In genomic region chr17:26781610-26782043, GRCm38 (mm10) we compare ENCODE assay signal across 8 mouse cellular contexts. TPM values are rescaled to one million over a fixed set of nuclear protein-coding genes. Genes with fewer than 3 reads are reported as not detected.
DNase-seq lines count a peak whose midpoint lies in the region; ATAC-seq lines count a peak whose summit lies in the region.

No protein-coding gene starts in this region.

- peak overlapping the region; percentile 86 for H3K9ac ChIP-seq in heart, embryonic 13.5 days
- peak overlapping the region; percentile 82 for H3K9ac ChIP-seq in embryonic facial prominence, embryonic 14.5 days (ENCODE audit: low read depth, low read length)
- peak overlapping the region; percentile 69 for H3K9ac ChIP-seq in kidney, embryonic 14.5 days (ENCODE audit: low read depth, low read length)
- H3K9ac ChIP-seq in midbrain, embryonic 11.5 days (ENCODE audit: low read length) = peak overlapping the region; percentile 79

- DNase-seq in heart, postnatal 4 days = no peak
- DNase-seq in embryonic facial prominence, embryonic 14.5 days (ENCODE audit: low spot score) = no peak
- no peak for DNase-seq in midbrain, embryonic 11.5 days (ENCODE audit: low spot score, missing footprints)
- DNase-seq in gastrocnemius, adult 18-20 months (ENCODE audit: low spot score) = no peak
- no peak for DNase-seq in cerebellum, adult 9-10 months

- H3K36me3 ChIP-seq in heart, embryonic 13.5 days = peaks cover 33% of the 10 kb centered on the region
- peaks cover 30% of the 10 kb centered on the region for H3K36me3 ChIP-seq in embryonic facial prominence, embryonic 14.5 days (ENCODE audit: control insufficient read depth, insufficient read depth, low read length)
- H3K36me3 ChIP-seq in kidney, embryonic 14.5 days (ENCODE audit: control insufficient read depth, insufficient read depth, low read length) = peaks cover 20% of the 10 kb centered on the region
- peaks cover 8% of the 10 kb centered on the region for H3K36me3 ChIP-seq in midbrain, embryonic 11.5 days (ENCODE audit: control insufficient read depth, insufficient read depth, low read length)

- no peaks in the 10 kb centered on the region for H3K9me3 ChIP-seq in heart, embryonic 13.5 days
- H3K9me3 ChIP-seq in embryonic facial prominence, embryonic 14.5 days (ENCODE audit: control insufficient read depth, low read length) = no peaks in the 10 kb centered on the region
- H3K9me3 ChIP-seq in kidney, embryonic 14.5 days (ENCODE audit: control insufficient read depth, low read length) = no peaks in the 10 kb centered on the region
- H3K9me3 ChIP-seq in midbrain, embryonic 11.5 days (ENCODE audit: control insufficient read depth, low read length) = no peaks in the 10 kb centered on the region

- no peaks in the 10 kb centered on the region for H3K27me3 ChIP-seq in heart, embryonic 13.5 days (replicated peaks)
- no peaks in the 10 kb centered on the region for H3K27me3 ChIP-seq in embryonic facial prominence, embryonic 14.5 days (replicated peaks; ENCODE audit: control insufficient read depth, insufficient read depth, low read length)
- H3K27me3 ChIP-seq in kidney, embryonic 14.5 days (ENCODE audit: control insufficient read depth, insufficient read depth, low read length) = no peaks in the 10 kb centered on the region
- H3K27me3 ChIP-seq in midbrain, embryonic 11.5 days (ENCODE audit: control insufficient read depth, insufficient read depth, low read length) = no peaks in the 10 kb centered on the region

- 10% methylated on average over 5 of the region's 5 CpGs for WGBS in heart, embryonic 13.5 days
- 20% methylated on average over 5 of the region's 5 CpGs for WGBS in embryonic facial prominence, embryonic 14.5 days
- WGBS in kidney, embryonic 14.5 days = 14% methylated on average over 5 of the region's 5 CpGs
- WGBS in midbrain, embryonic 11.5 days = 22% methylated on average over 5 of the region's 5 CpGs

- no peak for ATAC-seq in heart, embryonic 13.5 days (ENCODE audit: extremely low read depth, insufficient number of reproducible peaks, low FRiP score, low TSS enrichment)
- no peak for ATAC-seq in embryonic facial prominence, embryonic 14.5 days (ENCODE audit: low read depth)
- ATAC-seq in kidney, embryonic 14.5 days (ENCODE audit: low FRiP score, low TSS enrichment) = 0 out of 2 replicates have a peak, but pooled peaks have one; percentile 41
- ATAC-seq in midbrain, embryonic 11.5 days (ENCODE audit: low FRiP score) = no peak
- no peak for ATAC-seq in inflammation-experienced regulatory T-cells, adult 6 months

- H3K27ac ChIP-seq in heart, embryonic 13.5 days (replicated peaks) = peak overlapping the region; percentile 92
- peak overlapping the region; percentile 87 for H3K27ac ChIP-seq in embryonic facial prominence, embryonic 14.5 days (replicated peaks; ENCODE audit: low read depth, low read length)
- H3K27ac ChIP-seq in kidney, embryonic 14.5 days (ENCODE audit: low read depth, low read length) = peak overlapping the region; percentile 95
- H3K27ac ChIP-seq in midbrain, embryonic 11.5 days (ENCODE audit: low read depth, low read length) = no peak overlapping the region

- peak overlapping the region; percentile 68 for H3K4me3 ChIP-seq in heart, embryonic 13.5 days
- H3K4me3 ChIP-seq in embryonic facial prominence, embryonic 14.5 days (ENCODE audit: low read depth, low read length) = peak overlapping the region; percentile 65
- peak overlapping the region; percentile 54 for H3K4me3 ChIP-seq in kidney, embryonic 14.5 days (ENCODE audit: low read length)
- peak overlapping the region; percentile 67 for H3K4me3 ChIP-seq in midbrain, embryonic 11.5 days (ENCODE audit: low read depth, low read length)

- H3K4me2 ChIP-seq in heart, embryonic 13.5 days = peak overlapping the region; percentile 89
- peak overlapping the region; percentile 64 for H3K4me2 ChIP-seq in embryonic facial prominence, embryonic 14.5 days (ENCODE audit: low read depth, low read length)
- H3K4me2 ChIP-seq in kidney, embryonic 14.5 days (replicated peaks; ENCODE audit: low read depth, low read length) = peak overlapping the region; percentile 58
- peak overlapping the region; percentile 58 for H3K4me2 ChIP-seq in midbrain, embryonic 11.5 days

- H3K4me1 ChIP-seq in heart, embryonic 13.5 days = peaks cover 22% of the 10 kb centered on the region
- H3K4me1 ChIP-seq in embryonic facial prominence, embryonic 14.5 days (ENCODE audit: control insufficient read depth, insufficient read depth, low read length) = peaks cover 11% of the 10 kb centered on the region; the same call in 1 of the 2 replicates
- H3K4me1 ChIP-seq in kidney, embryonic 14.5 days (ENCODE audit: control insufficient read depth, insufficient read depth, low read length) = peaks cover 7% of the 10 kb centered on the region; the same call in 1 of the 2 replicates
- H3K4me1 ChIP-seq in midbrain, embryonic 11.5 days (ENCODE audit: control insufficient read depth, insufficient read depth, low read length) = peaks cover 5% of the 10 kb centered on the region

RNA-seq across cellular contexts. Expression of gene Bnip1, which starts 0.8 kb away (rescaled TPM):
- polyA plus RNA-seq in heart, embryonic 13.5 days (2015; fragmentation: Nextera tagmentation; extraction: Ambion mirVana) = 56.6 and 60.5 TPM in 2 replicates
- 10 to 100 TPM; 41.4 to 43.0 TPM for total RNA-seq in heart, postnatal 4 days (2021)
- 38.4 and 40.7 TPM in 2 replicates for polyA plus RNA-seq in embryonic facial prominence, embryonic 14.5 days (2014; fragmentation: Nextera tagmentation; extraction: Ambion mirVana)
- 50.4 and 55.3 TPM in 2 replicates for polyA plus RNA-seq in kidney, embryonic 14.5 days (2014; fragmentation: Nextera tagmentation; extraction: Ambion mirVana)
- polyA plus RNA-seq in midbrain, embryonic 11.5 days (2014; fragmentation: Nextera tagmentation; extraction: Ambion mirVana) = 52.9 and 54.1 TPM in 2 replicates
- total RNA-seq in gastrocnemius, adult 18-20 months (2021) = 10 to 100 TPM; 25.2 to 29.7 TPM
- 10 to 100 TPM; 37.8 to 39.2 (median 38.1) TPM for polyA plus RNA-seq in inflammation-experienced regulatory T-cells, adult 6 months (2017; shearing (Covaris generic))
